Mouse (Mus musculus) thymus, adult 2 months (tissue): Measurements from ENCODE around the gene Pgf. TPM values are rescaled to one million over a fixed set of nuclear protein-coding genes. Genes with fewer than 3 reads are reported as not detected.

Source experiments
- DNase-seq: peaks from one replicate; pipeline ENCODE4 v3.0.0; 2021
- H3K27ac ChIP-seq: fragments of 200-500 bp; 2 replicates; pipeline ENCODE4 v1.5.1; 2012; ENCODE audit warnings: low read length, control low read depth; ENCODE audit not compliant: control insufficient read depth, insufficient read depth
- H3K27me3 ChIP-seq: fragments of 200-500 bp; 2 replicates; pipeline ENCODE4 v1.6.1; 2012; ENCODE audit warnings: mild to moderate bottlenecking, low read length, moderate library complexity, mixed read lengths; ENCODE audit not compliant: control insufficient read depth, insufficient read depth
- H3K36me3 ChIP-seq: fragments of 200-500 bp; 2 replicates; pipeline ENCODE4 v1.6.1; 2012; ENCODE audit warnings: mild to moderate bottlenecking, low read length, moderate library complexity; ENCODE audit not compliant: control insufficient read depth, insufficient read depth
- H3K4me1 ChIP-seq: fragments of 200-500 bp; replicated peaks from 2 replicates; pipeline ENCODE4 v1.6.1; 2012; ENCODE audit warnings: low read length; ENCODE audit not compliant: control insufficient read depth, insufficient read depth
- H3K4me3 ChIP-seq: fragments of 200-500 bp; 2 replicates; pipeline ENCODE4 v1.5.1; 2012; ENCODE audit warnings: mild to moderate bottlenecking, low read length, control low read depth, moderate library complexity; ENCODE audit not compliant: control insufficient read depth, insufficient read depth
- CTCF ChIP-seq: fragments of 200-500 bp; IDR thresholded peaks from 2 replicates; pipeline ENCODE4 v1.5.1; 2012; ENCODE audit warnings: mild to moderate bottlenecking, control low read depth, low read length, moderate library complexity, borderline replicate concordance; ENCODE audit not compliant: control insufficient read depth, poor library complexity, insufficient read depth; ENCODE audit errors: extremely low read depth
- POLR2A ChIP-seq: fragments of 200-500 bp; IDR thresholded peaks from 2 replicates; pipeline ENCODE4 v1.6.1; 2012; ENCODE audit warnings: mild to moderate bottlenecking, low read length, control low read depth, moderate library complexity; ENCODE audit not compliant: control insufficient read depth, poor library complexity, insufficient read depth; ENCODE audit errors: extremely low read depth
- WGBS: fragments of 180-500 bp; shearing (Covaris S2); methylation state at CpG from one replicate; pipeline ENCODE4 v1.1.7; 2018; 5-methylcytosine and 5-hydroxymethylcytosine counted together
- polyA plus RNA-seq: library from polyadenylated mRNA; depleted of rRNA; stranded (reverse); fragments of >200 nt; gene quantifications from 2 replicates; pipeline ENCODE4 v1.2.3, GENCODE M21; 2012

Pgf gene
- polyA plus RNA-seq, 1 experiment, result 2.1 TPM

DNA sequence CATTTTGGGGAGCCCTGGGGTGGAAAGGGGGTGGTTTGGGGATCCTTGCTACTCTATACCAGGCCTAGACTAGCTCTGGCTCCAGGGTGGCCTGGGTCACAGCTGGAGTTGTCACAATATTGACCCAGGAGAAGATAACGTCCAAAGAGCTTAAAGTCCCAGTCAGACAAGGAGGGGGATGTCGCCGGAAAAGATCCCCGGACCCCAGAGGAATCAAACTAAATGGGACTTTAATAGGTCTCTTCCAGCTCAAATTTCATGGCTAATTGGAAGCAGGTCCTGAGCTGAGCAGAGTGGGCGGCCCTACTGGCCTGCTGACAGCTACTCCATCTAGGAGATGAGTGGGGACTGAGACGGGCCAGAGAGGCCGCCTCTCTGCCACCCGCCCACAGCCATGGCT lies 20.3 kb upstream of the Pgf start:
- Histone ChIP-seq H3K27me3 (no peaks in the 10 kb centered on the region), H3K27ac (no peak overlapping the region), H3K4me3 (no peak overlapping the region), H3K36me3 (no peaks in the 10 kb centered on the region), H3K4me1 (peaks cover 30% of the 10 kb centered on the region)
- DNase-seq, result no peak
- no peak for TF ChIP-seq CTCF
- no peak for TF ChIP-seq POLR2A
- 94% methylated on average over 8 of the region's 8 CpGs for WGBS

DNA sequence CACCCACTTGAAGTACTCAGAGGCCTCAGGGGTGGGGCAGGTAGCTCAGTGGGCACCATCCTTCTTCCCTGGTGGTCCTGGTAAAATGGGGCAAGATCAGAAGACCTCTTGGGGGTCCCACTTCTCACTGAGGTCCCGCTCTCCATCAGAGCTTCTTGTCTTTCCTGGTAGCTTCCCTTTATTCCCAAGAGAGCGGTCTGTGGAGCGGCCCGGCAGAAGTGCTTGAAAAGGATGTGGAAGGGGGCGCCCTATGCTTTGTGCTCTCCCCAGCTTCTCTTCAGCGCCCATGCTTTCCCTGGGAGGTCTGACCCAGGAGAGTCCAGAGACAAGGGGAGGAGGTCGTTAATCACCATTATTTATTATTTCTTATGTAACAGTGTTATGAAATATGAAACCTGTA lies 19.8 kb upstream of the Pgf start:
- H3K4me3 ChIP-seq, result no peak overlapping the region
- DNase-seq, result no peak
- H3K27ac ChIP-seq, result no peak overlapping the region
- no peaks in the 10 kb centered on the region for H3K27me3 ChIP-seq
- H3K4me1 ChIP-seq, result peaks cover 35% of the 10 kb centered on the region
- WGBS, result 96% methylated on average over 7 of the region's 7 CpGs
- TF ChIP-seq POLR2A (no peak), CTCF (no peak)
- H3K36me3 ChIP-seq, result no peaks in the 10 kb centered on the region

DNA sequence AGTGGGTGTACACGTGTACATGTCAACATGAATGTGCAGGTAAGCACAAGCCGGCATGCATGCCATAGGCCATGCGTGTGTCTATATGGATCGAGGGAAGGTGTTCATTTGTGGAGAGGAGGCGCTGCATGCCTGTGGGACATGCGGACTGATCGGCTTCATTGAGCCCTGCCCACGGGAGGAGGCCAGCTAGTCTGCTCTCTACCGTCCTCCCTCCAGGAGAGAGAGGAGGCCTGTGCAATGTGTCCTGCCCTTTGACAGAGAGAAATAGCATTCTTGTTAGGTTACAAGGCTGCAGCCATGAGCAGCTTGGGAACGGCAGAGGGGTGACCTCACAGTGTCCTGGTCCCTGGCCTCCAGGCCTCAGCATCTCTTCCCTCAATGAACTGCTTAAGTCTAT lies 18.6 kb upstream of the Pgf start:
- Histone ChIP-seq H3K36me3 (no peaks in the 10 kb centered on the region), H3K4me3 (no peak overlapping the region)

DNA sequence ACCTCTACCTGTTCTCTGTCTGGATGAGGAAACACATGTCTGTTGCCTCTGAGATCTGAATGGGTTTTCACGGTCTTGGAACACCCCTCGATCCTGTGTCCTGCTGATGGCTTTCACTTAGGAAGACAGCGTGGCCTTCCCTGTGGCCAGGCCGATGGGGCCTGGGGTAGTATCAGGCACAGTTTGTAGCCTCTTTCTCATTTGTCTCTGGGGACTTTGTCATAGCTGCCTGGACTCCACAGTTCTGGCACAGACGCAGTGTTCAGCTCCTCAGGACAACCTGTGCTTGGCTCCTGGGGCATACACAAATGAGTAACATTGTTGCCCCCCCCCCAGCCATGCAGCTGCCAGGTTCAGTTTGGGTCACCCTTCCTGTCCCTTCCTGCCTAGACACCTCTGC lies 17.5 kb upstream of the Pgf start:
- 90% methylated on average over 5 of the region's 5 CpGs for WGBS
- peaks cover 39% of the 10 kb centered on the region for H3K4me1 ChIP-seq
- TF ChIP-seq CTCF (no peak), POLR2A (no peak)
- H3K27me3 ChIP-seq, result no peaks in the 10 kb centered on the region
- no peak for DNase-seq
- H3K4me3 ChIP-seq, result no peak overlapping the region
- H3K27ac ChIP-seq, result no peak overlapping the region
- H3K36me3 ChIP-seq, result no peaks in the 10 kb centered on the region

More for the DNA sequence above, 18.6 kb upstream of the Pgf start:
- H3K4me1 ChIP-seq, result peaks cover 39% of the 10 kb centered on the region
- 97% methylated on average over 10 of the region's 10 CpGs for WGBS
- TF ChIP-seq POLR2A (no peak), CTCF (no peak)
- no peak overlapping the region for H3K27ac ChIP-seq
- H3K27me3 ChIP-seq, result no peaks in the 10 kb centered on the region
- no peak for DNase-seq

DNA sequence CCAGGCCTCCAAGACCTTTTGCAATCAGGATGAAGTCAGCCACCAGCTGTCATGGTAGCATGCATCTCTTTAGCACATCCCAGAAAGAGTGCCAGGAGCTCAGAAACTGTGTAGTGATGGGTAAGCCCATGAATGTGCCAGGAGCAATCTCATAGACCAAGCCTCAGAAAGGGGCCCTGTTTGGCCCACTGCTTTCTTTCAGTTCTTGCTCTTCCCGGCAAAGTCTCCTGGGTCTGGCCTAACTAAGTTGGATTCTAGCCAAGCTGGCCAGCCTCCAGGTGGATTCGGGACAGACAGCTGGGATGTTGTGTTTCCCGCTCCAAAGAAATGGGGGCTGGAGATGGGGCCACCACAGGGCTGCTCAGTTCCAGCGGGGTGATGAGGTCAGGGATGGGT lies 17.0 kb upstream of the Pgf start:
- no peak for DNase-seq
- Histone ChIP-seq H3K4me1 (peaks cover 39% of the 10 kb centered on the region), H3K27me3 (no peaks in the 10 kb centered on the region), H3K27ac (no peak overlapping the region), H3K36me3 (no peaks in the 10 kb centered on the region), H3K4me3 (no peak overlapping the region)
- 94% methylated on average over 4 of the region's 4 CpGs for WGBS
- TF ChIP-seq CTCF (no peak), POLR2A (no peak)

DNA sequence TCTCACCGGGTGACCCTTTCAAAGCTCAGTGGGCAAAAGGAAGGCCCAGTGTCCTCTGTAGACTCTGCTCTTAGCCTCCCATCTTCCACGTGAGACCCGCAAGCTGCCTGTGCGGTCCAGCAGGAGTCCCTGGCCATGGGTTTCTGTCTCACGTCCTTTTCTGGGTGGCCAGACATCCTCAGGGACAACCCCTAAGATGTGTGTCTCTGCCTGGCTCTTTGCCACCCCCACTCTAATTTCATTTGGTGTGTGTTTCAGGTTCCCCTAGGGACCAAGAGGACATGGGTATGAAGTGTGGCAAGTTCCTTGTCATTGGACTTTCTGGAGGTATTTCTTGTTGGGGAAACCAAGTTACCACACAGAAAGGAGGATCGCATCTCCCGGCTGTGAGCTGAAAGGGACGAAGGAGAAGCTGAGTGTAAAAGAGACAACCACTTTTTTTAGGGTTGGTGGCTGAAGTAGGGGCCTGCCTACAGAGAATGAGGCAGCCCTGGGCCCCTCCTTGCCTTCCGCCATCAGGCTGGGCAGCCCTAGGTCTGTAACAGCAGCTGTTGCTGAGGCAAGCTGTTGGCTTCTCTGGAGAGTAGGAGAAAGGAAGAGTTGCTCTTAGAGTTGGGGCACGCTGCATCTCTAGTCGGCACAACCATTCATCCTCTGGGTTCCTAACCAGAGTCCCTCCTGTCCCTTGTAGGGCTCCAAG lies 16.5 kb upstream of the Pgf start:
- TF ChIP-seq CTCF, result no peak
- TF ChIP-seq POLR2A, result no peak
- no peaks in the 10 kb centered on the region for H3K36me3 ChIP-seq
- WGBS, result 97% methylated on average over 11 of the region's 11 CpGs
- no peak for DNase-seq
- no peaks in the 10 kb centered on the region for H3K27me3 ChIP-seq
- no peak overlapping the region for H3K4me3 ChIP-seq
- peaks cover 39% of the 10 kb centered on the region for H3K4me1 ChIP-seq
- H3K27ac ChIP-seq, result no peak overlapping the region

DNA sequence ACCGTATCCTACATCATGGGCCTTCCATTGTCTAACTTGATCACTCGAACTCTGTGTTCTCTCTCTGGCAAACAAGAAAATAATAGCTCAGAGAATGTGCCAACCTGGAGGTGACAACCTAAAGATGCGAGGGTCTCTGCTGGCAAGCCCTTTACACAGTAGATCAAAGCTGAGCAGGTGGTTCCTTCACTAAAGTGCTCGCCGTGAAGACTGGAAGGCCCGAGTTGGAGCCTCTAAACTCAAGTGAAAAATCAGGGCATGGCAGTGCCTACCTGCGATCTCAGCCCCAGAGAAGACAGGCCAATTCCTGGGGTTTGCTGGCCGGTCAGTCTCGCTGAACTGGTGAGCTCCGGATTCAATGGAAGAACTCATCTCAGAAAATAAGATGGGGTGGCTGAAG lies 15.6 kb upstream of the Pgf start:
- TF ChIP-seq POLR2A, result no peak
- peak overlapping the region; percentile 38 for H3K27ac ChIP-seq
- H3K36me3 ChIP-seq, result no peaks in the 10 kb centered on the region
- peaks cover 39% of the 10 kb centered on the region for H3K4me1 ChIP-seq
- no peaks in the 10 kb centered on the region for H3K27me3 ChIP-seq
- no peak overlapping the region for H3K4me3 ChIP-seq
- no peak for DNase-seq
- WGBS, result 47% methylated on average over 10 of the region's 10 CpGs
